Mouse (Mus musculus) naive thymus-derived CD4-positive, alpha-beta T cell, adult 2 months (primary cell): ENCODE measurements around the gene Dnajb3.
"Not testable (repeated sequence)": the region's sequence is repeated elsewhere in the genome, so short reads cannot be mapped to it uniquely, and the experiment has no call there.

Source experiments
- DNase-seq: peaks from one replicate; pipeline ENCODE4 v3.0.0-alpha.2; 2011; ENCODE audit warnings: low read depth

Dnajb3 gene

DNA sequence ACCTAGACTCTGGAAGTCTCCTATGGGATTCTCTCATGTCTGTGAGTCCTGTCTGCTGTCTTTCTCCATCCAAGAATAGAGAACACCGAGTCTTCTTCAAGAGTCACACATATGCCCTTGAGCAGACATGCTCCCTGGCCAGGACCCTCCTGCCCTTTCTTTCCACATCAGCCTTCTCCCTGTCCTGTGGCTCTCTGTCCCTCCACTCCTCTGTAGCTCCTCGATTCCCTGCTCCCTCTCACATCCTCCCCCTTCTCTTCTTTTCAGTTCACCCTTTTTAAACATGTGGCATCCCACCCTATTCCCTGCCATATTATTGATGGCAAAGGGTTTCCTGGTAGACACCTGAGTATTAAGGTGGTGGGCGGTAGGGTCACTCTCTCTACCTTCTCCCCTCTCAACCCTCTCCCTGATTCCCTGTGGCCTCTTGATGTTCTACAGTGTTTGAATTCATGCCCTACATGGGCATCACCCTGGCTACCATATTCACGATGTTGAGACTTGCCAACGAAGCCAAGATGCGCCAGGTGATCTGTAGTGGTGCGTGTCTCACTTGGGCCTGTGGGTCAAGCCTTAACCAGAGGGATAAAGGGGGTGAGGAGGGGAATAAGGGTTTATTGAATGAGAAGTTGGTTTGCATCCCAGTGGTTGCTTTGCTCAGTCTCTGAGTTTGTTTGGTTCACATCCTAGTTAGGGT, 26.4 kb upstream of the Dnajb3 start:
- no peak for DNase-seq

DNA sequence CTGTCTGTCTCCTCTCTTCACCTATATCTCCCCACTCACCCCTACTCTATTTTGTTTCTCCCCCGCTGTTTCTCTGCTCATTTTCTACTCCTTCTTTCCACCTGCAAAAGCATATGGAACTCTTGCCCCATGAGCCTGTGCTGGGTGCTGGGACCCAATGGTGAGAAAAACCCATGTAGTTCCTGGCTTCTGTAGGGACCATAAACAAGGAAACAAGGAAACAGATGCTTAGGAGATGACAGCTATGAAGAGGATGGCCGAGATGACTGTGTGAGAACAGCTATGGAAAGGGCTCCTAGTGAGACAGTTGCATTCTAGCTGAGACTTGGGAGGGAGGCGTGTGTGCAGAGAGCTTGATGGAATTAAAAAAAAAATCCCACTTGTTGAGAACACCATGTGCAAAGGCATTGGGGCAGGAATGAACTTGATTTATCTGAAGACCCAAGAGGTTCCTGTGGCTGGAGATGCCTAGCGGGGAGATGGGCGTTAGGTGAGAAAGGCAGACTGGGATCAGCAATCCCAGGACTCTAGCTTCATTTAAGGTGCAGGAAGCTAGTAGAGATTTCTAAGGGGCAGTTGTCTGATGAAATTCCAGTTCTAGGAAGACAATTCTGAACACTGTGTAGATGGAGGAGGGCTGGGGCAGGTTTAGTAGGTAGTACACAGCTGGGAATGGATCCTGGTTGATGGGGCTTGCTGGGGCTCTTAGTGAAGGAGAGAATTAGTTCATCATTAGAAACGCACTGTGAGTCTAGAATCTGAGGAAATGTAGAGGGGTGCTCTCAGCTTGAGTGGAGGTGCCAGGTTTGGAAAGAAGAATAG, 25.6 kb upstream of the Dnajb3 start:
- no peak for DNase-seq

DNA sequence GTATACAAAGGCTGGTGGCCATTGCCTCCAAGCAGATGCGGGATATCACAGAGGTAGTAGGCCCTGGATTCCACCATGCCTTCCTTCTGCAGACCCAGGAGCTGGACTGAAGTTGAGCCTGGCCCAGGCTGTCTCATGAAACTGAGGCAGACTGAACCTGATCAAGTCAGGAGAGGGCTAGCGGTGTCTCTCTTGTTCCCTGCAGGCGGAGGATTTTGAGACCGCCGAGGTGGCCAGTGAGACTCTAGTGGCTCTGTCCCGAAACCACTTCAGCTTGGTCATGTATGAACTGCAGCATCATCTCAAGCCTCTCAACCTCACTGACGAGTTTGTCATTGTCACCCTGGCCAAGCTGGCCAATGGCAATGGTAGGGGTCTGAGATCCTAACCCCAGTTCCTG, 24.8 kb upstream of the Dnajb3 start:
- DNase-seq = no peak

DNA sequence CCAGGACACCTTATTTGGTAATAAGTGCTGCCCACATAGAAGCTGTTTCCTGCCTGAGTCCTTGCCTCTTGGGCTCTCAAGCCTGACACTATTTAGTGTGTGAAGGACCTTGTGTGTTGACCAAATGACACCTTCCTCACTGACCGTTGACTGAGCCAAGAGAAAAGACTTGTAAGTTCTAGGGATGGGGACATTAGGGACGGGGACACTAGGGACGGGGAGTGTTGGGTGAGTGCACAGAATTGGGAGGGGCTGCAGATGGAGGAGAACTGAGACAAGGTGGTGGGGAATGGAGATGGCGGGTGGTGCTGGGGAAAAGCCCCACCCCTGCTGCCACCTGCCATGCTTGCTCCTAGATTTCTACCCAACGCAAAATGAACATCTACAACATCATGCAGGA, 24.4 kb upstream of the Dnajb3 start:
- DNase-seq = no peak

DNA sequence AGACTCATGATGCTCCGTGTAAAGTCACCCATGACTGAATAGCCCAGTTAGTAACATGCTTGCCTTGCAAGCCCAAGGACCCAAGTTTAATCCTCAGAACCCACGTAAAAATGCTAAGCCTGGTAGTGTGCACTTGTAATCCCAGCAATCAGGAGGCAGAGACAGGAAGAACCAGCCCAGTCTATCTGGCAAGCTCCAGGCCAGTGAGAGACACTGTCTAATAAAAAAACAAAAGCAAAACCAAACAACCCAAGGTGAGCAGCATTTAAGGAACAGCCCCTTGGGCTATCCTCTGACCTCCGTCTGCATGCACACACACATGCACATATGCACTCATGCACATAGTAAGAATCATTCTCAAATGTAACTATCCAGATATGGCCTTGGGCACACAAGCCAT, 24.0 kb upstream of the Dnajb3 start:
- no peak for DNase-seq

DNA sequence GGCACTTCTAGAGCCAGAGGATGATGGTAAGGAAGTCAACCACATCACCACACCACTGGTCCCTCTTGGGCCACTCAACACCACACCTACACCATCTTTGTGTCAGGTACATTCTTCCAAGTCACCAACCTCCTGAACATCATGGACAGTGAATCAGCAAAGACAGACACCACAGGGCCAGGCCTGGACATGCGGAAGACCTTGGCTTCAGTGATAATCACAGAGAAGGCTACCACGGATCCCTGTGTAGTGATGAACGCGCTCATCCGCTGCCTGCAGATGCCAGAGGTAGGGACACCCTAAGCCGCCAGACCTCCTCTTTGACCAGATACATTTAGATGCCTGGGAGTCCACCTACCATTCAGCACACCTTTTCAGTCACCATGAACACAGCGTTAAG, 22.5 kb upstream of the Dnajb3 start:
- DNase-seq = no peak

DNA sequence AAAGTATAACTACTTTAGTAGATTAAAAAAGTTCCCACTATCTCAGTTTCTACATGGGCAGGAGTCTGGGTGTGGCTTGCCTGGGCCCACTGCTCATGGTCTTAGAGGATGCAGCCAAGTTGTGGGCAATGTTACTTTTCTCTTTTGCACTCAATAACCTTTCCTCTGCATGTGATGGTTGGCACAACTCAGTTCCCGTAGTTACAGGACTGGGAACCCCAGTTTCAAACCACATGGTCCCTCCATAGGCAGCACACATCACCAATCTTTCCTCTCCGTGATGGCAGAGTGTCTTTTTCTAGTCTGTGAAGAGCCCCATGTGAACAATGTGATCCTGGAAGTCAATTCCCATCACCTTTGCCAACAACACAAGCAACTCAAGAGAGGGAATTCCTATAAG, 21.9 kb upstream of the Dnajb3 start:
- DNase-seq = no peak

DNA sequence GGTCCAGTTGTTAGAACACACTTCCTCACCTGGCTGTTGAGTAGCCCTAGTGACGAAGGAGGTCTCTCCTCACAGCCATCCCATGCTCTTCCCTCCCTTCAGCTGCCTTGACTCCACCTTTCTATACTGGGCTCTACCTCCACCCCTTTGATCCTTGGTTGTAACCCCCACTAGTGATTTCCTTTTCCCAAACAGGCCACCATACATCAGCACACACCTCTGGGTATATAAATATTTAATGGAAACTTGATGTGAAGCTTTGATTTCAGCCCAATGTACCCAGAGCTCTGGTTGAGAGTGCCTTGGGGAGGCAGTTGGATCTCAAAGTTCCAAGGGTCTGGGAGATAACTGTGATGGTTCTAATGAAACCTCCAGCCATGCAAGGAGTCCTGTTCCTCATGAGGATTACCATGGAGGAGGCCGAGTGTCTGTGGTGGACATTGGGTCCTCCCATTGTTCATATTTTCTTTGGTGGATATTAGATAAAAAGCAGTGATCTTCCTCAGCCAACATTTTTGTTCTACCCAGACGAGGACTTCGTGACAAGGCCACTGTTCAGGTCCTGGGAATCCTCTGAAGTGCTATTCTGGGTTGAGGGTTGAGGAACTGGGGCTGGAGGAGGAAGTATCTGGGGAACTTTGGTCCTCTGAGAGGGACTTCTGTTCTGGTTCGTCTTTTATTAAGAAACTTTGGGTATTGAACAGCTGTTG, 21.2 kb upstream of the Dnajb3 start, which contains the start of gene Mroh2a:
TSS of gene Mroh2a (plus strand) at position 317 of the 710 bp plus-strand sequence.
- no peak for DNase-seq

DNA sequence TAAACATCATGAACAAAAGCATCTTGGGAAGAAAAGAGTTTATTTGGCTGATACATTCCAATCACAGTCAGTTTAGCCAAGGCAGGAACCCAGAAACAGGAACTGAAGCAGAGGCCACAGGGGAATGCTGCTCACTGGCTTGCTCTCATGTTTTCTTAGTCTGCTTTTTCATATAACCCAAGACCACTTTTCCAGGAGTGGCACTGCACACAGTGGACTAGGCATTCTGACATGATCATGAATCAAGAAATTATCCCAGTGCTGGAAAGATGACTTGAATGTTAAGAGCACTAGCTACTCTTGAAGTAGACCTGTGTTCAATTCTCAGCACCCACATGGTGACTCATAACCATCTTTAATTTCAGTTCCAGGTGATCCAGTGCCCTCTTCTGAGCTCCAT, 20.2 kb upstream of the Dnajb3 start:
- DNase-seq = no peak

DNA sequence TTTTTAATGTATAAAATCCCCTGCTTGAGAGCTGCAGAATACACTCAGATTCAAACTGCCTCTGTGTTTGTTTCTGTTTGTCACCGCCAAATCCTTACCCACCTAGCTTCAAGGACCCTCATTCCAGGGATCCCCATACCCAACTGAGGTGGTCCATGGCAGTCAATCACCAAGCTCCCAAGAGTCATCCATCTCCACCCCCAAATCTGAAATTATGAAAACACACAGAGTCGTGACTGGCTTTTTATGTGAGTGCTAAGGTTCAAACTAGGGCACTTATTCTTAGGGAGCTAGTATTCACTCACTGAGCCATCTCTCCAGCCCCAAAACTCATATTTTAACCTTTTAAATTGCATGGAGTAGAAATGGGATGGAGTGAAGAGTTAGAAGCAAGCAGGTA, 19.7 kb upstream of the Dnajb3 start:
- not testable (repeated sequence) for DNase-seq

DNA sequence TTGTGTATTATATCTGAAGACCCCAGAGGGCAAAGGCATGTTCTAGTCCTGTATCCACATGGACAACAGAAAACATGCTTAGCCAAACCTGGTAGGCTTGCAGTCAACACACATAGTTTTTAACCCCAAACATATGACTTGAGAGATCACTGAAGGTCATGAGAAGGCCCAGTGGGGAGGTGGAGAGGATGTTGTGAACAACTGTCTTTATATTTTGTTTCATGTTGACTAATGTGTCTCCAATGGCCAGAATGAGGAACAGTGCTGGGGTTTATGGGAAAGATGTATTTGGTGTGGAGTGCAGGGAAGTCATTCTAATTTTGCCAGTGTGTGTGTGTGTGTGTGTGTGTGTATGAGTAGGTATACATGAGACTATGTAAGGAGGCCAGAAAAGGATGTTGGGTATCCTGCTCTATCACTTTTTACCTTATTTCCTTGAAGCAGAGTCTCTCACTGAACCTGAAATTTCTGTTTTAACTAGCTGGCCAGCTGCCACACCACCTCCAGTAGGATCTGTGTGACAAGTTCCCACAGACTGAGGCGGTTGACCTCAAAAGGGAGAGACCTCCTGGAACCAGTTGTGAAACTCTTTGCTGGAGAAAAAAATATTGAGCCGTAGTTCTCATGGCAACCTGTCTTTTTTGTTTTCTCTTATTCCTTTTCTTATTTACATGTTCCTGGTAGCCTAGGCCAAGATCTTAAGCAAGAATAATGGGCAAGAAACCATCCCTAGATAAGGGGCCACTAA, 18.6 kb upstream of the Dnajb3 start:
- no peak for DNase-seq

DNA sequence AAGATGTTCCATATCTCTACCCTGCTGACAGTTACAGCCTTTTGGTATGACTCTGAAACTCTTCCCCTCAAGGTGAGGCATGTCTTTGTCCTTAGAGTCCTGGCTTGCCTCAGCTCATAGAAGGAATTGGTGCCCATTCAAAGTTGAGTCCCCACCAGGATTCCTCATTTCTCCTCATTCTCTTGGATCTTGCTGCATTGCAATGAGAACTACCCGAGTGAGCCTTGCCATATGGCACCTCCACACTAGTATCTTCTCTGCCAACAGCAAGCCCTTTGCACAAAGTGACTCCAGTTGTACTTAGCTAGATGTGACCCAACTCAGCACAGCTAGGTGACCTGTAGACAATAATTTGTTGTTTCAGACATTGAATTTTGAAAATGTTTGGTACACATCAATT, 18.0 kb upstream of the Dnajb3 start:
- DNase-seq = no peak

DNA sequence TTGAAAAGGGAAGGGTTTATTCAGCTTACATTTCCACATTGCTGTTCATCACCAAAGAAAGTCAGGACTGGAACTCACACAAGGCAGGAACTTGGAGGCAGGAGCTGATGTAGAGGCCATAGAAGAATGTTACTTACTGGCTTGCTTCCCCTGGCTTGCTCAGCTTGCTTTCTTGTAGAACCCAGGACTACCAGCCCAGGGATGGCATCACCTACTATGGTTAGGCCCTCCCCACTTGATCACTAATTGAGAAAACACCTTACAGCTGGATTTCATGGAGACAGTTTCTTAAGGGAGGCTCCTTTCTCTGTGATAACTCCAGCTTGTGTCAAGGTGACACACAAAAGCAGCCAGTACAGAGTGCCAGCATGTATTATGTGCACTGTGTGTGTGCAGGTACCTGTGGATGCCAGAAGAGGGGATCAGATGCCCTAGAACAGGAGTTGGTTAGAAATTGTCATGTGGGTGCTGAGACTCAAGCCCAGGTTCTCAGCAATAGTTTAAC, 17.5 kb upstream of the Dnajb3 start:
- not testable (repeated sequence) for DNase-seq

DNA sequence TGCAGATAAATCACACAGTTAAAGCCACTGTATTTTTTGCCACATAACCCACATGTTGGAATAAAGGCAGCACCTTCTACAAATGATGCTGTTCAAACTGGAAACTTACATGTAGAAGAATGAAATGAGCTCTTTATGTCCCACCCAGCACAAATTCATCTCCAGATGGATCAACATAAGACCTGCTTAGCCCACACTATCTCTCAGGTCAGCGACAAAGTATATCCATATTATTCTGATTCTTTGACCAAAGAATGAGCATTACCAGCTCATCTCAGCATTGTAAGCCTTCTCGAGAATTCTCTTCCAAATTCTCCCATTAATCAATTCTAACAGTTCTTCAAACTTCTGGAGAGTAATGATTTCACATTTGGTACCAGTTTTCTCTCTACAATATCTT, 16.6 kb upstream of the Dnajb3 start:
- no peak for DNase-seq

DNA sequence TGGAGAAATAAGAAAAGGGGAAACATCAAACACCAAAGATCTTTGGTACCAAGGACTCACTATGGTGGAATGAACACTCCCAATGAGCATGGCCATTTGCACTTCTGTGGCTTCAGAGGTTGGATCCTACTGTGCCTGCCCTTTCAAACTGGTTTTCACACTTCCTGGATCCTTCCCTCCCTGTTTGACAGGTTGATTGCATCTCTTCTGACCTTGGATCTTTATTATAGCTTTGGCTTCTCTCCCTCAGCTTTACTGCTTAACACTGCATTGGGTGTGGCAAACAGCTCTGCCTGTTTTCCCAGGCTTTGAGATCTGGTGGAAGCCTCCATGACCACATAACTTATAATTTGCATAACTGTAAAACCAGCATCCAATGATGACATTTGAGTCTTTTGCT, 14.8 kb upstream of the Dnajb3 start:
- DNase-seq = no peak

DNA sequence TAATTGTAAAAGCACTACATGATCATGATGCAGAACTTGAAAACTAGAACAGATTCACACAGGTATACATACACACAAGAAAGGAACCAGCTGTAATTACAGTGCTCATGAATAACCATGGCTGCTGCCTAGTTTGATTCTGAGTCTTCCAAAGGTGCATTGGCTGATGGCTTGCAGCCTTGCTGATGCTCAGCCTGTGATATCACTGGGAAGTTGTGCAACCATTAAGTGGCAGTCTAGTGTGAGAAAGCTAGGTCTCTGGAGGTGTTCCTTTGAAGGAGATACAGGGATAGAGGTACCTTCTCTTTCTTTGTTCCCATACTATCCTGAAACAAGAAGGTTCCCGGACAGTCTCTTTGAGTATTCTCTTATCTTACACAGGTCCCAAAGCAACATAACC, 13.5 kb upstream of the Dnajb3 start:
- no peak for DNase-seq

DNA sequence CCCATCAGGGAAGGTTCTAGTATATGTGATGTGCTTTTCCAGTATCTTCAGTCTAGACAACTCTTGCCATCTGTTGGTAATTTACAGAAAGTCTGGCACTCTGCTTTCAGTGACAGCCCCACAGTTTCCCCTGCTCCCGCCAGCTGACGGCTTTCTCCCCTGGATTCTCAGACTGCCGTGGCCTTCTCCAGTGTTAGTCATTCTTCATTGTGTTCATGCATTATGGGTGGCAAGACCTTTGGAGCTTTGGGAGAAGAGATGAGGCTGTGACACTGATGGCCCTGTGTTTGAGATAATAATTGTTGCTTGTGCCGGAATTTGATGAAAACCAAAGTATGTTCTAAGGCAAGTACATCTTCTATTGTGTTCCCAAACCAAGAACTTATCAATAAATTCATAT, 13.0 kb upstream of the Dnajb3 start:
- no peak for DNase-seq

DNA sequence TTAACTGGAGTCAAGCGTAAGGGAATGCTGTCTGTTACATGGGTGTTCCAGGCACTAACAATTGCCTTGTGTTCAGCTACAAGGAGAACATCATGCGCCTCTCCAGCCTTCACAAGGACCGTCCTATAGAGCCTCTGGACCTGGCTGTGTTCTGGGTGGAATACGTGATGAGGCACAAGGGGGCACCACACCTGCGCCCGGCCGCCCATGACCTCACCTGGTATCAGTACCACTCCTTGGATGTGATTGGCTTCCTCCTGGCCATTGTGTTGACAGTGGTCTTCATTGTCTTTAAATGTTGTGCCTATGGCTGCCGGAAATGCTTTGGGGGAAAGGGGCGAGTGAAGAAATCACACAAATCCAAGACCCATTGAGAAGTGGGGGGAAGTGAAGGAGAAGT, 12.5 kb upstream of the Dnajb3 start:
- DNase-seq = peak; percentile 2

DNA sequence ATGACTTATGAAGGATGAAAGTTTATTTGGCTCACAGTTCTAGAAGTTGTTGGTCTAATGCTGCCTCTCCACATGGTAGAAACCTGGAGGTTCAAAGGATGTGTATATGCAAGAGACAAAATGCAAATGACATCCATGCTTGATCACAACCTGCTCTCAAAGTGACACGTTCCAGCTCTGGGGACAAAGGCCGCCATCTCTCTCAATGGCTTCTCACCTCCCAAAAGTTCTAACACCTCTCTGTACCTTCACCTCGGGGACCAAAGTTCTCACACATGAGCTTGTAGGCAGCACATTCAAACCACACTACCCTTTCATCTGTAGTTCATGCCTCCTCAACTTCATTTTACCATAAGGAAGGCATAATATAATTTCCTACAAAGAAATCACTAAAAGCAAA, 12.0 kb upstream of the Dnajb3 start:
- peak; percentile 7 for DNase-seq

DNA sequence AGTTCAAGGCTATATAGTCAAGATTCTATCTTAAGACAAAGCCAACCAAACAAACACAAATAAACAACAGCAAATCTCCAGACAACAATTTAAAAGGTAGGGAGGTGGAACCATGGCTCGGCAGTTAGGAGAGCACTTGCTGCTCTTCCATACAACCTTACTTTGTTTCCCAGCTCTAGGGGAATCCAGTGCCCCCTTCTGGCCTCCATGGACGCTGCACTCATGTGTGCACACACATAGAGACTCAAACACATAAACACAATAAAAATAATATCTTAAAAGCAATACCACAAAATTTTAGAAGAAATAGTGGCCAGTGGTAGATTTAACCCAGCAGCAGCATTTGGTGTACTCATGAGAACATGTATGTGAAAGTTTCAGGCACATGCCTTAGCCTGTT, 11.6 kb upstream of the Dnajb3 start:
- DNase-seq = peak; percentile 11

DNA sequence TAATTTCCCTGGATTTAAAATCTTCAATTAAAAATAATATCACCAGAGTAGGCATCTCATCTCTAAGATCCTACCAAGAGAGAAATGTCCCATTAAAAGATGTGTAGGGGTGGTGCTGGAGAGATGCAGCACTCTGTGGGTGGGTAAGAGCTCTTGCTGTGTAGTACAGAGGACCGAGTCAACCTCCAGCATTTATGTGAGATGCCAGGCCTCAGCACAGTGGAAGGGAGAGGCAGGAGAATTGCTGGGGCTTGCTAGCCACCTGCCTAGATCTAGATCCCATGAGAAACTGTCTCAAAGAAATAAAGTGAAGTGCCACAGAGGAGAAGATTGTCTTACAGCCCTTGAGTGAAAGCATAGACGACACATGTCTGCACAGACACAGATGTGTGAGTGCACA, 11.0 kb upstream of the Dnajb3 start:
- no peak for DNase-seq
